Mouse (Mus musculus) CD4-positive helper T cell, adult 2 months (primary cell): ENCODE measurements around the gene Gemin7.
A peak's percentile ranks its signal among the peaks of the same experiment; 100 is the strongest.

ENCODE experiments used
- DNase-seq: peaks from one replicate; pipeline ENCODE4 v3.0.0-alpha.2; 2012; ENCODE audit warnings: low read depth, missing footprints, low spot score

Gemin7 gene

GRCm38 (mm10) chr7:19577877-19578414, 551 bp upstream of the Gemin7 start:
- no peak for DNase-seq

DNA sequence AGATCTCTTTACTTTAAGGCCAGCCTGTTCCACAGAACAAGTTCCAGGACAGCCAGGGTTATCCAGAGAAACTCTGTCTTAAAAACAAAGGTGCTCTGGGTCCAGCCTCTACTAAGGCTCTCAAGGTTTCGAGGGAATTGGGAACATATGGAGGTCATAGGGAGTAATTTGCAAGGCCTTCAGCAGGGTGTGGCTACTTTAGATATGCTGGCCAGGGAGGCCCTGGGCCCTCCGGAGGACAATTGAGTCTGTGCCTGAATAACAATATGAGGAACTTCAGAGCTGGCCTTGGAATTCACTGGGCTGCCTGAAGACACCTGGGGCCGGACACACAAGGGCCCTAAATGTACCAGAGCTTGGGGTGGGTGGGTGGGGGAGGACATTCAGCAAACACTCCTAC, 1.8 kb downstream of the Gemin7 start:
- no peak for DNase-seq

- DNase-seq: no peak
Observed at GRCm38 (mm10) chr7:19573776-19574140, 3.6 kb downstream of the Gemin7 start.

DNA sequence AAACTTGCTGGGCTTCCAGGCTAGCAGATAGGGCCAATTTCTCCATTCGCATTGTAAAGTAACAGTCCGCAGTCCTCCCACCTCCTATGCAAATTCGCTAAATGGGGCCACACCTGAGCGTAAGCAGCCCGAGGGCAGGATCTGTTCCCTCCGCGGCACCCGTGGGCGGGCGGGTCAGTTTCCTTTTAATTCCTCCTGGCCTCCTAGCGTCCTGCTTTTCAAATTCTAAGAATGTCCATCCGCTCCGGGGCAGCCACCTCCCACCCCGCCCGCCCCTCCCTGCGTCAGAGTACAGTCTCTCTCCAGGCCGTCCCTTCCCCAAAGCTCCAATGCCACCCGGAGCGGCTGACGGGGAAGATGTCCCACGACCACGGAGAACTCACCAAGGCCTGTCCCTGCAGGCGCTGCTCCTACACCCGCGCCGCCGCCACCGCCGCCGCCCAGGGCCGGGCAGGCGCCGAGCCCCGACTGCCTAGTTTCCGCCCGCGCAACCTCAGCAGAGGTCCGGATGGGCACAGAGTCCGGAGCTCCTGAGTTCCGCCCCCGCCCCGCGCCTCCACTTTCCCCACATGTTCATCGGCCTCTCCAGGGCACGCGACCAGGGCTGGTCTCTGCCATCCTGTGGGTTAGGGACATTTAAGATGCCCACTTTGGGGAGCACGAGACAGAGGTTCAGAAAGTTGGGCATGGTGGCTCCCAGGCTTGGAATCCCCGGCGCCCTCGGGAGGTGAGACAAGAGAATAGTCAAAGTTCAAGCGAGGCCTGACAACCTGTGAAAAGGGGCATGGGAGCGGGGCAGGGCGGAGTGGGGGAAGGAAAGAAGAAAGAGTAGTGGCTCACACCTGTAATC, 4.2 kb downstream of the Gemin7 start:
- peak; percentile 89 for DNase-seq

GRCm38 (mm10) chr7:19569647-19570046, 7.7 kb downstream of the Gemin7 start:
- DNase-seq: no peak

- no peak for DNase-seq
Observed at GRCm38 (mm10) chr7:19567426-19567825, 10.0 kb downstream of the Gemin7 start.

GRCm38 (mm10) chr7:19565803-19566202, 11.6 kb downstream of the Gemin7 start:
- no peak for DNase-seq

GRCm38 (mm10) chr7:19564455-19564854, 12.9 kb downstream of the Gemin7 start:
- DNase-seq: no peak

DNA sequence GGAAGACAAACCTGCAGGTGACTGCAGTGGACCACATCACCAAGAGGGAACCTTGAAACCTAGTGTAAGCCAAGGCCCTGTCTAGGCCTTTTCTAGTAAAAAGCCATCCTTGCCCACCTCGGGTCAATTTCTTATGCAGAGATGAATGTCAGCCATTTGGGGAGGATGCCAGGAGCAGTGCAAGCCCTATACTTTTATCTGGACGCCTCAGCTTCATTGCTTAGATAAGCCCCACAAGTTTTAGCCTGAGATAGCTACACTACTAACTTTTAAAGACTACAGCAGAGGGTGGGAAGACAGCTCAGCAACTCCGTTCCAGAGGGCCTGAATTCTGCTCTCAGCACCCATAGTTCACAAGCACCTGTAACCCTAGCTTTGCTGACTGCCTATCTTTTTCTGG, 13.5 kb downstream of the Gemin7 start:
- no peak for DNase-seq

DNA sequence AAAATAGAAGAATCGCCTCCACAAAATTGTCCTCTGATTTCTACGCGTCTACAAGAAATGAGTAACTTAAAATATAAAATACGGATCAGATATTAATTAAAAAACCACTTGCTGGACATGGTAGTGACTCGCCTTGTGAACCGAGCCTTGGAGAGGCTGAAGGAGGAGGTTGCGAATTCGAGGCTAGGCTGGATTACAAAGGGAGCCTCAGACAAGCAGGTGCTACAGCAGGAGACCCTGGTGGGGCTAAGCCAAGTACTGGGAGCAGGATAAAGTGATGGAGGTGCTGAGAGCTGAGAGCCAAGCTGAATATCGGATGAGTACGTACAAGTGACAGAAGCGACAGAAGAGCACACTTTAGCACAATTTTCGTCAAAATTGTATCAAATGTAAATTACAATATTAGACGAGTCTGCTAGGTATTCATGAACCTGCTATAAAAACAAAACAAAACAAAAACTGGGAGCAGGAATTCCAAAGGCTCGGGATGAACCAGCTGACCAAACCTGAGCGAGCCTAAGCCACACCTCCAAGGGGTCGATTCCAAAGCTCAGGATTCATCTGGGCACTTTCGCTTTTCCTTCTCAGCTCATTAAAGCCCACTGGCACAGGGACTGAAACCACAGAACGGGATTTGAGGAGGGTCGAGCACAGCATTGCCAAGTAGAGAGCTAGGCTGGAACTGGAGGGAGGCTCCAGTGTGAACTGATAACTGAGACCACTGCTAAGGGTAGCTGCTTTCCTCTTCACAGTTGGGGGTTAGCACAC, 14.6 kb downstream of the Gemin7 start, which contains the start of gene Ppp1r37:
Gene Ppp1r37, minus strand, starts transcription at position 434 of the 768 bp plus-strand sequence.
- DNase-seq: no peak

GRCm38 (mm10) chr7:19561765-19562642, 15.4 kb downstream of the Gemin7 start:
- DNase-seq: peak; percentile 96

DNA sequence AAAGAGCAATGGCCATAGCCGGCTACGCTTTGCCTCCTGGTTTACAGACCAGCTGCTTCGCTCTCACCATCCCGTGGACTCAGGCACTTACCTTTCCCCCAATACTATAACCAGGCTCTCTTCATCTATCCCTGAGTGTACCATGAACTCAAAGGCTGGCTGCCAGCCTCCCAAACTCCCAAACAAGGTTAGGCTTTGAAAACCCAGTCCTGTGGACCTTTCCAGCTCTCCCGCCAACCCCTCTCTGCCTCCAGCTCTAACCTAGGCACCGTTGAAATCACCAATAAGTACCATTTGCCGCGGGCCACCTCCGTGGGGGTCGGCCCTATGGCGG, 16.0 kb downstream of the Gemin7 start:
- no peak for DNase-seq

GRCm38 (mm10) chr7:19560491-19561260, 16.7 kb downstream of the Gemin7 start:
- DNase-seq: no peak

GRCm38 (mm10) chr7:19558965-19559364, 18.4 kb downstream of the Gemin7 start:
- no peak for DNase-seq

- DNase-seq: no peak
Observed at GRCm38 (mm10) chr7:19557982-19558900, 19.2 kb downstream of the Gemin7 start.

- DNase-seq: no peak
Observed at GRCm38 (mm10) chr7:19557086-19557485, 20.3 kb downstream of the Gemin7 start.

- DNase-seq: no peak
Observed at GRCm38 (mm10) chr7:19554168-19554567, 23.2 kb downstream of the Gemin7 start.

DNA sequence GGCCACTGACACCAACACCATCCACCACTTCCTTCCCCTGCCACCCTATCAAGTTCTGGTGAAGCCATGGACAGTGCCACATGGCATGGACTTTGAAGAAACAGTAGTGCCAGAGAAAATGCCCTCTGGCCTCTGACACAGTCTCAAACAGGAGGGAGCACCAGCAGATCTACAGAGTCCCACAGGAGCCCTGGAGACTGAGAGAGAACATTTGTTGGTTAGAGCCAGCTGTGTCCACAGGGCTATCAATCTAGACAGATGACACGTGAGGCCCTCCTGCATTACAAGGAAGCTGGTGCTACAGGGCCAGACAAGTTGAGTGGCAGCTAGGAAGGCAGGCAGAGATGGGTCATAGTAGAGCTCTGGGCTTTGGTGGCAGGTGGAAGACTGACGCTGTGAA, 25.0 kb downstream of the Gemin7 start:
- DNase-seq: no peak

GRCm38 (mm10) chr7:19551634-19552033, 25.8 kb downstream of the Gemin7 start:
- no peak for DNase-seq

DNA sequence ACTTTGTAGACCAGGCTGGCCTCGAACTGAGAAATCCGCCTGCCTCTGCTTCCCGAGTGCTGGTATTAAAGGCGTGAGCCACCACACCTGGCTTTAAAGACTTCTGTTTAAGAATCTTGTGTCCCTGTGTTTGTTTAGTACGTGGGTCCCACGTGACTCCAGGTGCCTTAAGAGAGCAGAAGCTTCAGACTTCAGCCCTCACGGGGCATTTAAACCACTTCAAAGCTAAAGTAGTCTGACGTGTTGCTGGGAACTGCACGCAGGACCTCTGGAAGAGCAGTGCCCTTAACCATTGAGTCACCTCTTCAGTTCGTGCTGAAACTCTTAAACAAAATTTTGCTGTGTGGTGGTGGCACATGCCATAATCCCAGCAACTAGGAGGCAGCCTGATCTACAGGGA, 28.0 kb downstream of the Gemin7 start:
- no peak for DNase-seq
